Mouse (Mus musculus) naive thymus-derived CD4-positive, alpha-beta T cell, adult 5 months (primary cell): ENCODE measurements around the gene Nnat. TPM values are rescaled to one million over a fixed set of nuclear protein-coding genes. Genes with fewer than 3 reads are reported as not detected.

ENCODE experiments used
- polyA plus RNA-seq: library from polyadenylated mRNA; unstranded; fragments of 100-300 nt; shearing (Covaris generic); gene quantifications from one replicate; pipeline ENCODE4 v1.2.1, GENCODE M21; 2017

The Nnat gene
- polyA plus RNA-seq, result not detected

DNA sequence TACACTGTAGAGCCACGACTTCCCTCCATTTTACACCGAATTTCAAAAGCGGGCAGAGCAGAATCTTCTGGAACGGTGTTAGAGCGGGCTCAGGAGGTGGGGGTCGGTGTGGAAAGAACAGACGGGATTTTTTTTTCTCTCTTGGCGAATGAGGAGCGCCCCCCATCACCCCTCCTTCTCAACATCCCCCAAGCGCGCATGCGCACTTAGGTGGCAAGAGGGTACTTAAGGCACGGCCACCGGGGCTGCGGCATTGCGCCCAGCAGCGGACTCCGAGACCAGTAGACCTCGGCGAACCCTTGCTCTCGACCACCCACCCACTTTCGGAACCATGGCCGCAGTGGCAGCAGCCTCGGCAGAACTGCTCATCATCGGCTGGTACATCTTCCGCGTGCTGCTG is at the start of gene Nnat:
TSS of gene Nnat (plus strand) at position 221 of the 400 bp plus-strand sequence.

GRCm38 (mm10) chr2:157571224-157571832 is 11.4 kb downstream of the Nnat start, which contains the start of gene Blcap:
Gene Blcap, minus strand, starts transcription at chr2:157571274.

Other genes with a start within 250 kb of the Nnat start
- not detected for gene Ghrh, start 212.6 kb upstream of the Nnat start, polyA plus RNA-seq
- 27.5 TPM for gene Manbal, start 192.5 kb upstream of the Nnat start, polyA plus RNA-seq
- 0.15 TPM for gene Src, start 141.6 kb upstream of the Nnat start, polyA plus RNA-seq
- 14.2 TPM for gene Blcap, start 11.2 kb downstream of the Nnat start, polyA plus RNA-seq
- gene Ctnnbl1, start 177.3 kb downstream of the Nnat start, polyA plus RNA-seq, result 107 TPM